Mouse (Mus musculus) cerebellum, adult 2 months (tissue): ENCODE results near the gene Pqlc2.

Source experiments
- CTCF ChIP-seq: fragments of 200-500 bp; IDR thresholded peaks from 2 replicates; pipeline ENCODE4 v1.5.1; 2011; ENCODE audit warnings: low read depth, mild to moderate bottlenecking, control low read depth, low read length, moderate library complexity, borderline replicate concordance; ENCODE audit not compliant: insufficient read depth
- POLR2A ChIP-seq: fragments of 200-500 bp; IDR thresholded peaks from 2 replicates; pipeline ENCODE4 v1.6.1; 2011; ENCODE audit warnings: low read length, control low read depth, borderline replicate concordance; ENCODE audit not compliant: insufficient read depth

GRCm38 (mm10) chr4:139334631-139335295 lies 24.3 kb upstream of the Pqlc2 start:
- no peak for TF ChIP-seq POLR2A
- no peak for TF ChIP-seq CTCF
